Mouse (Mus musculus) bone marrow macrophage, adult 2 months (primary cell): ENCODE measurements around the gene Palld. TPM values are rescaled to one million over a fixed set of nuclear protein-coding genes. Genes with fewer than 3 reads are reported as not detected.

ENCODE experiments used
- H3K27ac ChIP-seq: 2 replicates; pipeline ENCODE4 v1.5.1; 2012; ENCODE audit warnings: low read depth, low read length; ENCODE audit not compliant: insufficient read depth
- H3K4me1 ChIP-seq: 2 replicates; pipeline ENCODE4 v1.6.1; 2012; ENCODE audit warnings: low read length; ENCODE audit not compliant: control insufficient read depth, insufficient read depth
- H3K4me3 ChIP-seq: 2 replicates; pipeline ENCODE4 v1.5.1; 2012; ENCODE audit warnings: mild to moderate bottlenecking, low read length, moderate library complexity; ENCODE audit not compliant: insufficient read depth
- CTCF ChIP-seq: IDR thresholded peaks from 2 replicates; pipeline ENCODE4 v1.5.1; 2012; ENCODE audit warnings: low read depth, mild to moderate bottlenecking, low read length, moderate library complexity
- POLR2A ChIP-seq: IDR thresholded peaks from 2 replicates; pipeline ENCODE4 v1.6.1; 2012; ENCODE audit warnings: mild to moderate bottlenecking, low read depth, low read length, borderline replicate concordance
- polyA plus RNA-seq: library from polyadenylated mRNA; stranded (reverse); fragments of >200 nt; gene quantifications from 2 replicates; pipeline ENCODE4 v1.2.4, GENCODE M21; 2012; ENCODE audit not compliant: missing spikeins, insufficient read depth, insufficient read length

The Palld gene
- polyA plus RNA-seq, 1 experiment, result 6.4 TPM

- TF ChIP-seq POLR2A (no peak), CTCF (no peak)
- H3K4me3 ChIP-seq, result no peak overlapping the region
- no peak overlapping the region for H3K27ac ChIP-seq
- peaks cover 11% of the 10 kb centered on the region for H3K4me1 ChIP-seq
Measured at GRCm38 (mm10) chr8:61561220-61561619, 341.3 kb downstream of the Palld start.

- Histone ChIP-seq H3K4me3 (no peak overlapping the region), H3K27ac (no peak overlapping the region), H3K4me1 (peaks cover 11% of the 10 kb centered on the region)
- TF ChIP-seq CTCF (no peak), POLR2A (no peak)
Measured at GRCm38 (mm10) chr8:61559979-61560378, 342.5 kb downstream of the Palld start.

- H3K27ac ChIP-seq, result no peak overlapping the region
- peaks cover 11% of the 10 kb centered on the region for H3K4me1 ChIP-seq
- H3K4me3 ChIP-seq, result no peak overlapping the region
- TF ChIP-seq CTCF (no peak), POLR2A (no peak)
Measured at GRCm38 (mm10) chr8:61559450-61559849, 343.0 kb downstream of the Palld start.

- no peak for TF ChIP-seq CTCF
- no peak for TF ChIP-seq POLR2A
- Histone ChIP-seq H3K4me3 (no peak overlapping the region), H3K4me1 (peaks cover 11% of the 10 kb centered on the region), H3K27ac (no peak overlapping the region)
Measured at GRCm38 (mm10) chr8:61558051-61558846, 344.2 kb downstream of the Palld start.

- Histone ChIP-seq H3K4me1 (peaks cover 11% of the 10 kb centered on the region), H3K4me3 (no peak overlapping the region), H3K27ac (no peak overlapping the region)
- TF ChIP-seq CTCF (no peak), POLR2A (no peak)
Measured at GRCm38 (mm10) chr8:61557036-61557435, 345.5 kb downstream of the Palld start.

GRCm38 (mm10) chr8:61556219-61556618, 346.3 kb downstream of the Palld start:
- H3K27ac ChIP-seq, result no peak overlapping the region
- H3K4me1 ChIP-seq, result peaks cover 9% of the 10 kb centered on the region
- TF ChIP-seq CTCF (no peak), POLR2A (no peak)
- no peak overlapping the region for H3K4me3 ChIP-seq

GRCm38 (mm10) chr8:61555343-61555742, 347.1 kb downstream of the Palld start:
- Histone ChIP-seq H3K27ac (no peak overlapping the region), H3K4me1 (peaks cover 9% of the 10 kb centered on the region), H3K4me3 (no peak overlapping the region)
- no peak for TF ChIP-seq CTCF
- no peak for TF ChIP-seq POLR2A

- TF ChIP-seq POLR2A (no peak), CTCF (no peak)
- Histone ChIP-seq H3K4me3 (no peak overlapping the region), H3K27ac (no peak overlapping the region), H3K4me1 (no peaks in the 10 kb centered on the region; the same call in 1 of the 2 replicates)
Measured at GRCm38 (mm10) chr8:61552755-61553402, 349.6 kb downstream of the Palld start.

- Histone ChIP-seq H3K4me1 (no peaks in the 10 kb centered on the region), H3K4me3 (no peak overlapping the region), H3K27ac (no peak overlapping the region)
- TF ChIP-seq CTCF, result no peak
- no peak for TF ChIP-seq POLR2A
Measured at GRCm38 (mm10) chr8:61552221-61552620, 350.3 kb downstream of the Palld start.
